21 mouse cellular contexts compared by ENCODE assay signal in genomic region chr13:54760906-54761305, GRCm38 (mm10). TPM values are rescaled to one million over a fixed set of nuclear protein-coding genes. Genes with fewer than 3 reads are reported as not detected.
DNase-seq lines count a peak whose midpoint lies in the region; ATAC-seq lines count a peak whose summit lies in the region.
"Had no signal": no experiment of that assay in that cellular context is flagged by ENCODE, and none has a peak within 500 bp of the region (broad histone marks: within the 10 kb centered on the region; RNA-seq: fewer than 3 reads in every experiment).

No protein-coding gene starts in this region.

- peaks cover 87% of the 10 kb centered on the region for H3K27me3 ChIP-seq in hindbrain, embryonic 10.5 days (ENCODE audit: insufficient read depth, poor library complexity, severe bottlenecking)
- H3K27me3 ChIP-seq in hindbrain, embryonic 13.5 days: peaks cover 60% of the 10 kb centered on the region
- H3K27me3 ChIP-seq in midbrain, embryonic 11.5 days (ENCODE audit: control insufficient read depth, insufficient read depth, low read length): peaks cover 27% of the 10 kb centered on the region
- peaks cover 35% of the 10 kb centered on the region; the same call in 1 of the 2 replicates for H3K27me3 ChIP-seq in midbrain, embryonic 14.5 days (ENCODE audit: control insufficient read depth, insufficient read depth, low read length)

- 0 out of 2 replicates have a peak overlapping the region, but pooled peaks have one; percentile 45 for H3K27ac ChIP-seq in hindbrain, embryonic 10.5 days
- no peak overlapping the region for H3K27ac ChIP-seq in hindbrain, embryonic 13.5 days
- no peak overlapping the region for H3K27ac ChIP-seq in midbrain, embryonic 11.5 days (ENCODE audit: low read depth, low read length)
- H3K27ac ChIP-seq in midbrain, embryonic 14.5 days (replicated peaks; ENCODE audit: low read depth, low read length): no peak overlapping the region
- H3K27ac ChIP-seq: embryonic facial prominence, embryonic 12.5 days; intestine, embryonic 15.5 days had no signal

- no peak overlapping the region for H3K4me3 ChIP-seq in hindbrain, embryonic 10.5 days
- H3K4me3 ChIP-seq in hindbrain, embryonic 13.5 days: no peak overlapping the region
- H3K4me3 ChIP-seq in midbrain, embryonic 11.5 days (ENCODE audit: low read depth, low read length): no peak overlapping the region
- no peak overlapping the region for H3K4me3 ChIP-seq in midbrain, embryonic 14.5 days (replicated peaks; ENCODE audit: low read depth, low read length)
- H3K4me3 ChIP-seq: embryonic facial prominence, embryonic 12.5 days; heart, embryonic 12.5 days; intestine, embryonic 15.5 days had no signal

- no peak overlapping the region for H3K9ac ChIP-seq in hindbrain, embryonic 13.5 days
- H3K9ac ChIP-seq in midbrain, embryonic 11.5 days (ENCODE audit: low read length): no peak overlapping the region
- no peak overlapping the region for H3K9ac ChIP-seq in midbrain, embryonic 14.5 days (replicated peaks; ENCODE audit: low read length)
- H3K9ac ChIP-seq: embryonic facial prominence, embryonic 12.5 days; heart, embryonic 12.5 days; intestine, embryonic 15.5 days had no signal

- no peaks in the 10 kb centered on the region for H3K36me3 ChIP-seq in hindbrain, embryonic 10.5 days
- no peaks in the 10 kb centered on the region for H3K36me3 ChIP-seq in hindbrain, embryonic 13.5 days
- H3K36me3 ChIP-seq in midbrain, embryonic 11.5 days (ENCODE audit: control insufficient read depth, insufficient read depth, low read length): no peaks in the 10 kb centered on the region
- no peaks in the 10 kb centered on the region for H3K36me3 ChIP-seq in midbrain, embryonic 14.5 days (ENCODE audit: control insufficient read depth, insufficient read depth, low read length)
- H3K36me3 ChIP-seq: embryonic facial prominence, embryonic 12.5 days; G1E; heart, embryonic 12.5 days; intestine, embryonic 15.5 days had no signal

- no peak for ATAC-seq in hindbrain, embryonic 13.5 days (ENCODE audit: low FRiP score)
- no peak for ATAC-seq in midbrain, embryonic 11.5 days (ENCODE audit: low FRiP score)
- no peak for ATAC-seq in midbrain, embryonic 14.5 days (ENCODE audit: low FRiP score, low TSS enrichment)
- ATAC-seq: activated CD4-positive, CD25-positive, alpha-beta regulatory T cell, adult 4 months; CD4-positive, CD25-positive, alpha-beta regulatory T cell, adult 4 months; intestine, embryonic 15.5 days had no signal

- peak; percentile 45 for DNase-seq in cerebellum, adult 11-12 months
- DNase-seq in cerebellum, postnatal 14 days: no peak
- DNase-seq in cerebellum, postnatal 25 days: peak; percentile 38 to 41
- DNase-seq in cerebellum, adult 8-10 months: no peak
- no peak for DNase-seq in hindbrain, embryonic 10.5 days (ENCODE audit: low spot score)
- peak; percentile 59 for DNase-seq in midbrain, embryonic 11.5 days (ENCODE audit: low spot score, missing footprints)
- DNase-seq in midbrain, embryonic 14.5 days: no peak
- DNase-seq: adrenal gland, postnatal 14 days; B cell, adult 2 months; kidney, adult 18-20 months had no signal

- H3K9me3 ChIP-seq in hindbrain, embryonic 10.5 days: no peaks in the 10 kb centered on the region
- no peaks in the 10 kb centered on the region for H3K9me3 ChIP-seq in hindbrain, embryonic 13.5 days
- no peaks in the 10 kb centered on the region for H3K9me3 ChIP-seq in midbrain, embryonic 11.5 days (ENCODE audit: control insufficient read depth, low read length)
- no peaks in the 10 kb centered on the region for H3K9me3 ChIP-seq in midbrain, embryonic 14.5 days (ENCODE audit: control insufficient read depth, low read length)
- H3K9me3 ChIP-seq: embryonic facial prominence, embryonic 12.5 days; heart, embryonic 12.5 days; intestine, embryonic 15.5 days had no signal

- H3K4me1 ChIP-seq in hindbrain, embryonic 10.5 days (replicated peaks): peaks cover 60% of the 10 kb centered on the region
- H3K4me1 ChIP-seq in hindbrain, embryonic 13.5 days (replicated peaks): peaks cover 58% of the 10 kb centered on the region
- peaks cover 23% of the 10 kb centered on the region for H3K4me1 ChIP-seq in midbrain, embryonic 11.5 days (ENCODE audit: control insufficient read depth, insufficient read depth, low read length)
- H3K4me1 ChIP-seq in midbrain, embryonic 14.5 days (ENCODE audit: control insufficient read depth, insufficient read depth, low read length): peaks cover 30% of the 10 kb centered on the region

- 66% methylated on average over 7 of the region's 7 CpGs for WGBS in hindbrain, embryonic 10.5 days
- 68% methylated on average over 7 of the region's 7 CpGs for WGBS in hindbrain, embryonic 13.5 days
- WGBS in midbrain, embryonic 11.5 days: 84% methylated on average over 7 of the region's 7 CpGs
- 70% methylated on average over 7 of the region's 7 CpGs for WGBS in midbrain, embryonic 14.5 days

- H3K4me2 ChIP-seq in hindbrain, embryonic 13.5 days: no peak overlapping the region
- H3K4me2 ChIP-seq in midbrain, embryonic 11.5 days: no peak overlapping the region
- no peak overlapping the region for H3K4me2 ChIP-seq in midbrain, embryonic 14.5 days (ENCODE audit: low read length)
- H3K4me2 ChIP-seq: embryonic facial prominence, embryonic 12.5 days; heart, embryonic 12.5 days; intestine, embryonic 15.5 days had no signal

RNA-seq across cellular contexts. Expression of gene Sncb, which starts 5.5 kb away (rescaled TPM):
- 2.3 and 2.4 TPM in 2 replicates for polyA plus RNA-seq in hindbrain, embryonic 10.5 days (2016; fragmentation: Nextera tagmentation; extraction: Ambion mirVana)
- 18.7 and 20.8 TPM in 2 replicates for polyA plus RNA-seq in hindbrain, embryonic 13.5 days (2015; fragmentation: Nextera tagmentation; extraction: Ambion mirVana)
- polyA plus RNA-seq in midbrain, embryonic 11.5 days (2014; fragmentation: Nextera tagmentation; extraction: Ambion mirVana): 1.3 TPM in 2 replicates
- polyA plus RNA-seq in midbrain, embryonic 14.5 days (2014; fragmentation: Nextera tagmentation; extraction: Ambion mirVana): 37.5 and 53.7 TPM in 2 replicates
- polyA plus RNA-seq: G1E; heart, embryonic 16.5 days; kidney, embryonic 14.5 days had no signal

RNA-seq across cellular contexts. Expression of gene Gprin1, which starts 11.2 kb away (rescaled TPM):
- polyA plus RNA-seq in hindbrain, embryonic 10.5 days (2016; fragmentation: Nextera tagmentation; extraction: Ambion mirVana): 1.2 and 2.5 TPM in 2 replicates
- polyA plus RNA-seq in hindbrain, embryonic 13.5 days (2015; fragmentation: Nextera tagmentation; extraction: Ambion mirVana): 6.5 and 6.9 TPM in 2 replicates
- 9.8 and 10.8 TPM in 2 replicates for polyA plus RNA-seq in midbrain, embryonic 11.5 days (2014; fragmentation: Nextera tagmentation; extraction: Ambion mirVana)
- 19.1 and 29.4 TPM in 2 replicates for polyA plus RNA-seq in midbrain, embryonic 14.5 days (2014; fragmentation: Nextera tagmentation; extraction: Ambion mirVana)
- polyA plus RNA-seq: activated CD4-positive, CD25-positive, alpha-beta regulatory T cell, adult 4 months; CD4-positive, CD25-positive, alpha-beta regulatory T cell, adult 4 months; G1E; heart, embryonic 16.5 days had no signal

RNA-seq across cellular contexts. Expression of gene Eif4e1b, which starts 22.9 kb away (rescaled TPM):
- not detected in 2 replicates for polyA plus RNA-seq in hindbrain, embryonic 10.5 days (2016; fragmentation: Nextera tagmentation; extraction: Ambion mirVana)
- not detected in 2 replicates for polyA plus RNA-seq in hindbrain, embryonic 13.5 days (2015; fragmentation: Nextera tagmentation; extraction: Ambion mirVana)
- not detected in 2 replicates for polyA plus RNA-seq in midbrain, embryonic 11.5 days (2014; fragmentation: Nextera tagmentation; extraction: Ambion mirVana)
- polyA plus RNA-seq in midbrain, embryonic 14.5 days (2014; fragmentation: Nextera tagmentation; extraction: Ambion mirVana): not detected in 2 replicates
- polyA plus RNA-seq: activated CD4-positive, CD25-positive, alpha-beta regulatory T cell, adult 4 months; CD4-positive, CD25-positive, alpha-beta regulatory T cell, adult 4 months; embryonic facial prominence, embryonic 12.5 days; forebrain, embryonic 11.5 days; G1E; heart, embryonic 12.5 days; heart, embryonic 16.5 days; hindbrain, embryonic 11.5 days; intestine, embryonic 15.5 days; kidney, embryonic 14.5 days had no signal

RNA-seq across cellular contexts. Expression of gene Tspan17, which starts 28.3 kb away (rescaled TPM):
- 12.3 and 26.5 TPM in 2 replicates for polyA plus RNA-seq in hindbrain, embryonic 10.5 days (2016; fragmentation: Nextera tagmentation; extraction: Ambion mirVana)
- polyA plus RNA-seq in hindbrain, embryonic 13.5 days (2015; fragmentation: Nextera tagmentation; extraction: Ambion mirVana): 50.4 and 54.0 TPM in 2 replicates
- polyA plus RNA-seq in midbrain, embryonic 11.5 days (2014; fragmentation: Nextera tagmentation; extraction: Ambion mirVana): 13.3 and 15.9 TPM in 2 replicates
- polyA plus RNA-seq in midbrain, embryonic 14.5 days (2014; fragmentation: Nextera tagmentation; extraction: Ambion mirVana): 25.5 and 40.2 TPM in 2 replicates

RNA-seq across cellular contexts. Expression of gene Cdhr2, which starts 59.6 kb away (rescaled TPM):
- 0.07 and 0.15 TPM in 2 replicates for polyA plus RNA-seq in hindbrain, embryonic 10.5 days (2016; fragmentation: Nextera tagmentation; extraction: Ambion mirVana)
- polyA plus RNA-seq in hindbrain, embryonic 13.5 days (2015; fragmentation: Nextera tagmentation; extraction: Ambion mirVana): 0.08 and 0.14 TPM in 2 replicates
- polyA plus RNA-seq in midbrain, embryonic 11.5 days (2014; fragmentation: Nextera tagmentation; extraction: Ambion mirVana): 0.06 TPM in 1 of 2 replicates, not detected in the other
- 0.22 and 0.23 TPM in 2 replicates for polyA plus RNA-seq in midbrain, embryonic 14.5 days (2014; fragmentation: Nextera tagmentation; extraction: Ambion mirVana)
- polyA plus RNA-seq: CD4-positive, CD25-positive, alpha-beta regulatory T cell, adult 4 months; forebrain, embryonic 11.5 days; G1E; hindbrain, embryonic 11.5 days had no signal

Comparison
In these comparisons a context has a peak if more than half of its experiments do, and no peak if none do; other contexts are left out.
1. DNase-seq: peak in cerebellum, adult 11-12 months (single experiment), cerebellum, postnatal 25 days (2 of 2) and midbrain, embryonic 11.5 days (single experiment); none in cerebellum, postnatal 14 days (0 of 2), cerebellum, adult 8-10 months (single experiment), hindbrain, embryonic 10.5 days (single experiment) and midbrain, embryonic 14.5 days (single experiment).